Mouse (Mus musculus): Measurements from ENCODE around the gene Pik3ca.

Pik3ca gene

GRCm38 (mm10) chr3:32454329-32455021 is 57.0 kb downstream of the Pik3ca start:
- DNase-seq (ENCODE audit: low spot score) = no peak

GRCm38 (mm10) chr3:32459777-32460176 is 62.3 kb downstream of the Pik3ca start:
- no peak for DNase-seq (ENCODE audit: low spot score)

GRCm38 (mm10) chr3:32467321-32467720 is 69.8 kb downstream of the Pik3ca start:
- DNase-seq (ENCODE audit: low spot score) = no peak

- no peak for DNase-seq (ENCODE audit: low spot score)
Measured at GRCm38 (mm10) chr3:32468411-32468810, 70.9 kb downstream of the Pik3ca start.

GRCm38 (mm10) chr3:32470449-32470848 is 73.0 kb downstream of the Pik3ca start:
- no peak for DNase-seq (ENCODE audit: low spot score)

- peak; percentile 28 for DNase-seq (ENCODE audit: low spot score)
Measured at GRCm38 (mm10) chr3:32471098-32471497, 73.6 kb downstream of the Pik3ca start.

GRCm38 (mm10) chr3:32472191-32472900 is 74.9 kb downstream of the Pik3ca start:
- no peak for DNase-seq (ENCODE audit: low spot score)

GRCm38 (mm10) chr3:32473184-32473583 is 75.7 kb downstream of the Pik3ca start:
- DNase-seq (ENCODE audit: low spot score) = no peak

GRCm38 (mm10) chr3:32479961-32480360 is 82.5 kb downstream of the Pik3ca start:
- no peak for DNase-seq (ENCODE audit: low spot score)

- DNase-seq (ENCODE audit: low spot score) = no peak
Measured at GRCm38 (mm10) chr3:32483035-32483434, 85.6 kb downstream of the Pik3ca start.

- DNase-seq (ENCODE audit: low spot score) = no peak
Measured at GRCm38 (mm10) chr3:32486543-32486942, 89.1 kb downstream of the Pik3ca start.

- DNase-seq (ENCODE audit: low spot score) = no peak
Measured at GRCm38 (mm10) chr3:32488172-32488571, 90.7 kb downstream of the Pik3ca start.

GRCm38 (mm10) chr3:32490076-32490927 is 92.8 kb downstream of the Pik3ca start:
- no peak for DNase-seq (ENCODE audit: low spot score)

- no peak for DNase-seq (ENCODE audit: low spot score)
Measured at GRCm38 (mm10) chr3:32490928-32491315, 93.5 kb downstream of the Pik3ca start.

- no peak for DNase-seq (ENCODE audit: low spot score)
Measured at GRCm38 (mm10) chr3:32492097-32493090, 94.9 kb downstream of the Pik3ca start, which contains the start of gene Kcnmb3. Kcnmb3 (minus strand) TSS chr3:32492231.

GRCm38 (mm10) chr3:32494387-32495087 is 97.1 kb downstream of the Pik3ca start:
- no peak for DNase-seq (ENCODE audit: low spot score)

GRCm38 (mm10) chr3:32495088-32495770 is 97.8 kb downstream of the Pik3ca start:
- no peak for DNase-seq (ENCODE audit: low spot score)

- no peak for DNase-seq (ENCODE audit: low spot score)
Measured at GRCm38 (mm10) chr3:32495856-32496710, 98.6 kb downstream of the Pik3ca start.

- DNase-seq (ENCODE audit: low spot score) = no peak
Measured at GRCm38 (mm10) chr3:32496711-32497070, 99.2 kb downstream of the Pik3ca start.
